Mouse (Mus musculus) gastrocnemius, postnatal 25 days (tissue): ENCODE measurements around the gene Epb42. TPM values are rescaled to one million over a fixed set of nuclear protein-coding genes. Genes with fewer than 3 reads are reported as not detected.
"Not testable (repeated sequence)": the region's sequence is repeated elsewhere in the genome, so short reads cannot be mapped to it uniquely, and the experiment has no call there.

Experiments used
- DNase-seq: peaks from one replicate; pipeline ENCODE4 v3.0.0; 2022
- long read RNA-seq, 2 experiments: library from polyadenylated mRNA; stranded (forward); transcript quantifications; one replicate each; pipeline ENCODE4 v2.0.0; 2021
- total RNA-seq, 2 experiments: library from RNA; stranded (reverse); gene quantifications; 1 replicate in 1 of 2; 2 replicates in 1 of 2; pipeline ENCODE4 v1.2.3; 2021

Epb42 gene
- under 1 TPM in 1 of 2 experiments, not detected in 1; 0.16 TPM for total RNA-seq
- long read RNA-seq, experiment 1 = 0 reads
- long read RNA-seq, experiment 2 = 0 reads

DNA sequence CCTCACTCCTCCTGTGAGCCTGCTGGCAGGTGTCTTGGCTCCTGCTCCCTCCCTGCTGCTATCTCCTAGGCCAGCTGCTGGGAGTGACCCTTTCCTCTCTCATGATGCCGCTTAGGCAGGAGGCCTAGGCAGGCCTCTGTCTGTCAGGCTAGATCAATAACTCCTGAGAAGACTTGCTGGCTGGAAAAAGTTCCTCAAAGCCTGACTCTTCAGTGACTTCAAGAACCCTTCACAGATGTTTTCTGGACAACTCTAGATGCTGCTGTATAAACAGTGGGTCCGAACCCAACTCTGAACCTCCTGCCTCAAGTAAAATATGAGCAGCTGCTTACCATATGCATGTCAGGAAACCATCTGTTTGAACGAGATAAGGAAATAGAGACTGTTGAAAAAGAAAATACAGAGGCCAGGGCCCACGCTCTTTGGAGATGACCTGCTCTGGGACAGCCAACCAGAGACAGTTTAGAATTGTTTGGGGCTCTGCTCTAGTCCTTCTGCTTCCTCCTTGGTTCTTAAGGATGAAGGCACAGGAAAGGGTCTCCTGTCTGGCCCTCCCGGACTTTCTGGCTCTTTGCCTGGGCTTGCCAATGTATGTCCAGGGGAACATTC lies at the start of gene Epb42:
Gene Epb42, minus strand, starts transcription at position 340 of the 609 bp plus-strand sequence.
- no peak for DNase-seq

GRCm38 (mm10) chr2:121085480-121086185 lies 48.8 kb upstream of the Epb42 start, which contains the start of gene Tgm5:
Tgm5 (minus strand) TSS chr2:121085841.
- no peak for DNase-seq

GRCm38 (mm10) chr2:121082626-121083025 lies 45.8 kb upstream of the Epb42 start:
- DNase-seq = no peak

DNA sequence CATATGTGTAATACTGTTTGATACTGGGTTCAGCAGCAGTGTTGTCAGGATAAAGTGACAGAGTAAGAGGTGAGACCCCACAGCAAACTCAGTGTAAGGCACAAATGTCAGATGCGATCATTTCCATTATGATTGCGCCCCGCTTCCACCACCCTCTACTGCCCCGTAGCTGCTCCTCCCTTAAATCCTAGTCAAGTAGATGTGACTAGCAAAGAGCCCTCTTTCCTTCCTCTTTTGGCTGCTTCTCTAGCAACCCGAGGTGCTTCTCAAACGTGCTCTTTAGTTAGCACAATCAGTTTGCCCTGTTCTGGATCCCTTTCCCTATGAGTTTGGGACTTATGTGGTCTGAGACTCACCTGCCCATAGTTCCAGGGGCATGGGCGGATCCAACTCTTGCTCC lies 37.9 kb upstream of the Epb42 start:
- DNase-seq = no peak

- no peak for DNase-seq
Observed at GRCm38 (mm10) chr2:121071871-121072270, 35.0 kb upstream of the Epb42 start.

DNA sequence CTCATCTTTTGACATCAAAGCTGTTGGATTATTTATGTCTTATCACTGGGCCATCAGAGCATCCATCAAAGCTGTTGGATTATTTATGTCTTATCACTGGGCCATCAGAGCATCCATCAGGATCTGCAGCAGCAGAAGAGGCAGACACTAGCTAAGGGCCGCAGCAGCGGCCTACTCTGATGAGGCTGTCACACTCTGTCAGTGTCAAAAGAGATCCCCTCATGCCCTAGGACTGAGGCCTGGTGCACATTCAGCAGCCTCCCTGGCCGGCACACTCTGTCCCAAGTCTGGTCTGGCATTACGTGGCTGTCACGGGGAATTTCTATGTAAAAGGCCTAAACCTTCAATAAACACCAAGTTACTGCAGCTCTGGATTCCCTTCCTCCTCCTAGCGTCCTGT lies 32.6 kb upstream of the Epb42 start:
- no peak for DNase-seq

- no peak for DNase-seq
Observed at GRCm38 (mm10) chr2:121067116-121067515, 30.2 kb upstream of the Epb42 start.

DNA sequence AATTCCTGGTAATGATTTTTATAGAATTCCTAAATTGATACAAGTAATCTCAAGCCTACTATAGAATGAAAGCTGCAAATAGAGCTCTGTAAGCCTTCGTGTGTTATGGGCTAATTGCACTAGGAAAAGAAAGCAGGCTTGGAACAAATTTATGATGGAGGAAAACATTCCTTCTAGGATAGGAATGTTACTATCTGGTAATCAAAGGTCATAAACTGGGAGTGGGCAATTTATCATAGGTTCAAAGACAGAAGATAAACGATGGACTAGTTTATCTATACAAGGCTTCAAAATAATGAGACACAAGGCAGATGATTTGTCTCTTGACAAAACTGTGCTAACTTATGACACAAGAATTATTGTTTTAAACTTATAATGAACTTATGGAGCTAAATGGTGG lies 24.4 kb upstream of the Epb42 start:
- no peak for DNase-seq

DNA sequence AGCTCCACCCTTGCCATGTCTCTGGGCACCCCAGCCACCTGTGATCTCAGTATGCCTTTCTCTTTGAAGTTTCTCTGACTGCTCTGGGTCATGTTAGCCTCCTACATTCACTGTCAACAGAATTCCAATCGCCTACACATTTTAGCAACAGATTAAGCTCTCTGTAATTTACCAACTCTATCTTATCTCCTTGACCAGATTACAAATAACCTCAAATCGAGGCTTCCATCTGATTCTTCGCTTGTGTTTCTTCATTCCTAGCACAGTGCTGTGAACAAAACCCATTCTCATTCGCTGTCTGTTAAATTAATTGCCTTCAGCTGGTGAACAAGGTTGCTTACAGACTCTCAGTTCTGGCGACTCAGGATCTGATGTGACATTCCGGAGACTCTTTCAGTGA lies 21.1 kb upstream of the Epb42 start:
- no peak for DNase-seq

- no peak for DNase-seq
Observed at GRCm38 (mm10) chr2:121055915-121056314, 19.0 kb upstream of the Epb42 start.

GRCm38 (mm10) chr2:121054060-121054459 lies 17.2 kb upstream of the Epb42 start:
- no peak for DNase-seq

- no peak for DNase-seq
Observed at GRCm38 (mm10) chr2:121052176-121052575, 15.3 kb upstream of the Epb42 start.

- DNase-seq = no peak
Observed at GRCm38 (mm10) chr2:121045653-121046052, 8.8 kb upstream of the Epb42 start.

- DNase-seq = no peak
Observed at GRCm38 (mm10) chr2:121041098-121041497, 4.2 kb upstream of the Epb42 start.

- no peak for DNase-seq
Observed at GRCm38 (mm10) chr2:121039382-121039781, 2.5 kb upstream of the Epb42 start.

GRCm38 (mm10) chr2:121038851-121039250 lies 2.0 kb upstream of the Epb42 start:
- DNase-seq = not testable (repeated sequence)

- no peak for DNase-seq
Observed at GRCm38 (mm10) chr2:121022918-121023317, 14.0 kb downstream of the Epb42 start.

- no peak for DNase-seq
Observed at GRCm38 (mm10) chr2:121017151-121017550, 19.7 kb downstream of the Epb42 start.

- no peak for DNase-seq
Observed at GRCm38 (mm10) chr2:121016226-121016625, 20.6 kb downstream of the Epb42 start.

- DNase-seq = no peak
Observed at GRCm38 (mm10) chr2:121015507-121015906, 21.4 kb downstream of the Epb42 start.

DNA sequence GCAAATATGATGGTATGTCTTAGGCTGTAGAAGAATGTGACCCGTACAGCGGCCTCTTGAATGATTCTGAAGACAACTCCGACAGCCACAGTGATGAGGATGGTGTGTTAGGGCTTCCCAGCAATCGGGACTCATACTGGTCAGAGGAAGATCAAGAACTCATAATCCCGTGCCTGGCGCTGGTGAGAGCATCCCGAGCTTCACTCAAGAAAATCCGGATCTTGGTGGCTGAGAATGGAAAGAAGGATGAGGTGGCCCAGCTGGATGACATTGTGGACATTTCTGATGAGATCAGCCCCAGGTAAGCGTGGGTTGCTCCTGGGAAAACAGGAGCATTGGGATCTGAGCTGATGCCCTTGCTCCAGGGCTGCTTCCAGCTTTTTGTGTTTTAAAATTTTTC lies 24.2 kb downstream of the Epb42 start:
- DNase-seq = no peak

DNA sequence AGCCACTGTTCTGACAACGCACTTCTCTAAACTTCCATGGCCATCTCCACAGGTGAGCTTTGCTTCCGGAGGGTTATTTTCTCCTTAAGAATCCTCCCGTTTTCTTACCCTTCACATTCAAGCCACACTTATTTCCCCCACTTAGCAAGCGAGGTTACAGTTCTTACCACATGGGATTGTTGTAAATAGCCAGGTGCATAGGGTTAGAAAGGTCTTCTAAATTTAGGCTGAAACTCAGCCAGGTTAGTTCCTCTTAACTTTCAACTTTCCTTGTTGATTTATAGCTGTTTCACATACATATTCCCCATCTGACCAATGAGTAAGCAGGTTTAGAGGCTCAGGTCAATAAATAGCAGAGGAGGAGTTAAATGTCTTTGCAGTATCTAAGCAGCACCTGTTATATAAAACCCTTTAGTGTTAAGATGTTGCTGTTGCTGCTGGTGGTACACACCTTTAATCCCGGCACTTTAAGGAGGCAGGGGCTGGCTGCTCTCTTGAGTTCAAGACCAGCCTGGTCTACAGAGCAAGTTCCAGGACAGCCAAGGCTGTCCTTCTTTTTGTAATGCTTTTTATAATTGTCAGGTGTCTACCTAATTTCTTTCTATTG lies 27.7 kb downstream of the Epb42 start:
- no peak for DNase-seq

DNA sequence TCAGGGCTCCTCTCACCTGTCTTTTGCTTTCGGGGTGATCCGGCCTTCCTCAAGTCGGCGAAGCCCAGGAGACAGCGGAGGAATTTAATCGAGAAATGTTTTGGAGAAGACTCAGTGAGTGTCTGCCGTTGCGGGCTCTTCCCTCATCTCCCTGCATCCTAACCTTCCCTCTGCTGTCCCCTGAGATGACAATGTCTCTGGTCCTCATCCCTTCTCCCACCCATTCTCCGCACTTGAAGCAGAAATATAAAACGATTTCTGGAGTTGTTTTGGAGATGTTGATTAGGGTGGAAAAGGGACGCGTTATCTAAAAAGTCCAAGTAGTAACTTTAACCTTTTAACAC lies 28.2 kb downstream of the Epb42 start:
- no peak for DNase-seq
